Mouse (Mus musculus) ZHBTc4 (cell line): ENCODE data around the gene Ccndbp1.
"Not testable (repeated sequence)": the region's sequence is repeated elsewhere in the genome, so short reads cannot be mapped to it uniquely, and the experiment has no call there.

Experiments
- DNase-seq: peaks from one replicate; pipeline ENCODE4 v3.0.0-alpha.2; 2011; ENCODE audit warnings: low read depth, low spot score

Ccndbp1 gene

DNA sequence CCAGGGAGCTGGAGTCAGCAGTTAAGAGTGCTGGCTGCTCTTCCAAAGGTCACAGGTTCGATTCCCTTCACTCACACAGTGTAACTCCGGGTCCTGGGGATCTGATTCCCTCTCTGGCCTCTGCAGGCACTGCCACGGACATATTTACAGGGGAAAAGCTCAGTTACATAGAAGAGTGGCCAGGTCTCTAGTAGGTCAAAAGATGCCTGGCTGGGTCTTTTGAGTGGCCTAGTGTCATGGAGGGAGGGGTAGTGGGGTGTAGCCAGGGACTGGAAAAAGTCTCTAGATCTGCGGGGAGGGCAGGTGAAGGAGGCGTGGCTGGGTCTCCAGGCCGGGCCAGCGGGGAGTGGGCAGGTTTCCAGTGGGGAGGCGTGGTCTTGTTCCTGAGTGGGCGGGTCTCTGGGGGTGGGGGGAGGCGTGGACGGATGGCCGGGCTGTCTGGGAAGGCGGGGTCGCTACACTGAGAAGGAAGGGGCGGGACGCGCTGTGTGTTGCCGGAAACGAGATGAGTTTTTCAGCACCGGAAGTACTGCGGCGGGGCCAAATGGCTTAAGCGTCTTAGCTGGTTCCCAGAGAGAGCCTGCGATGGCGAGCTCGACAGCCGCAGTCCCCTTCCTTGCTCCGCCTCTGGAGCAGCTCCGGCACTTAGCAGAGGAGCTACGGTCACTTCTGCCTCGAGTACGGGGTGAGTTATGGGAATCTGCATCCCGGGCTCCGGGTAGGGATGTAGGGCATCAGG, at the start of gene Ccndbp1:
Gene Ccndbp1 (plus strand): TSS at position 479 of the 739 bp plus-strand sequence.
- peak; percentile 98 for DNase-seq

DNA sequence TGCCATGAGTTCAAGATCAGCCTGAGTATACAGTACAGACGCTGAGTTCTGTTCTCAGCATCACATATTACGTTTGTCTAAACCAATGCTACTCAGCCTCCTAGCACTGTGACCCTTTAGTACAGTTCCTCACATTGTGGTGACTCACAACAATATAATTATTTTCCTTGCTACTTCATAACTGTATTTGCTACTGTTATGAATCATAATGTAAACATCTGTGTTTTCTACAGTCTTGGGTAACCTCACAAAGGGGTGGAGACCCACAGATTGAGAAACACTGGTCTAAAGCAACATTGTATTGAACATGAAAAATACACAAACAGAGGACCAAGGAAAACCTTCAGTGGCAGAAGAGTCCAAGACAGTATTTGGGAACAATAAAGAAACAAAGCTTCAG, 48.8 kb upstream of the Ccndbp1 start:
- no peak for DNase-seq

- DNase-seq, result no peak
Measured at GRCm38 (mm10) chr2:120959827-120960226, 48.4 kb upstream of the Ccndbp1 start.

DNA sequence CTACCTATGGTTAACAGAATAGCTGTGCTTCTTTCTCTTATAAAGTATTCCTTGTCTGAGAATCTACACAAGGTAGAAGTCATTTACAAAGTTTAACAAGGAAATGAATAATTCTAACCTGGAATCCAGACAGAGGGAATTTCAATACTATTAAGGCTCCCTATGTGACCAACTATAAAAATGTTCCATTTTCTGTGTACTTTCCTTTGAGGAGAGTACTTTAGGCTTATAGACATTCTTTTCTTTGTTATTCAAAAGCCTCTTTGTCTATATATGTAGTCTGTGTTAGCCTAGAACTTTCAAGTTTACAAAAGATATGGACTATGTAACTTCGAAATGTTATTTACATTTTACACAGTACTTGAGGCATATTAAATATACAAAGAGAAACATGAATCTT, 47.9 kb upstream of the Ccndbp1 start:
- no peak for DNase-seq

DNA sequence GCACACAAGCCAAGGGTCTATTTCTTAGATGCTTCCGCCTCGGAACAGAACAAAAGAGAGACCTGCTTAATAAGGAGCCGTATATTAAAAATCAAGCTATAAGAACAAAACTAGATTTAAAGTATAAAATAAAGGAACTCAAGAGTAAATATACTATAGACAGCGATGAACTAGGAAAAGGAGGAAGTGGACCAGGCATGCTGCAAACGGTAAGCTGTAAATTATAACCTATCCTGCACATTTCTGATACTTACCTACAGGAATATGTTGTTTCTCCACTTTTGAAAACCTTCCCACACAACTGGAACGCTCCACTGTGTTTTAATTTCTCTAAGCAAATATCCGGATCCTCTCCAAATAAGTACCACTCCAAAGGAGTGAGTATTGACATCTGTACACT, 45.1 kb upstream of the Ccndbp1 start:
- no peak for DNase-seq

- no peak for DNase-seq
Measured at GRCm38 (mm10) chr2:120965486-120965885, 42.7 kb upstream of the Ccndbp1 start.

- no peak for DNase-seq
Measured at GRCm38 (mm10) chr2:120970045-120970539, 38.1 kb upstream of the Ccndbp1 start.

- DNase-seq, result peak; percentile 97
Measured at GRCm38 (mm10) chr2:120970559-120971080, 37.6 kb upstream of the Ccndbp1 start, which contains the start of gene Ubr1. TSS of gene Ubr1 (minus strand) at chr2:120970715.

GRCm38 (mm10) chr2:120971766-120972165, 36.4 kb upstream of the Ccndbp1 start:
- DNase-seq, result no peak

DNA sequence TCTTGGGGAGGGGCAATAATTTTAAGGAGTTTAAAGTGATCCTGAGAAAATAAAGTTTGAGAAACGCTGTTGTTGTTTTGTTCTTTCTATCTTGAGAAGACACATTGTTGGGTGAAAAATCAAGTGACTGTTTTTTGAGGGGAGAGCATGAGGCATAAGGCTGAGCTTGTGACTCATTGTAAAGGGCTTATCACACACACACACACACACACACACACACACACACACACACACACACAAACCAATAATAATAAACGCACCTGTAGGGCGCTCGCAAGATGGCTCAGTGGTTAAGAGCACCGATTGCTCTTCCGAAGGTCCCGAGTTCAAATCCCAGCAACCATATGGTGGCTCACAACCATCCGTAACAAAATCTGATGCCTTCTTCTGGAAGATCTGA, 35.9 kb upstream of the Ccndbp1 start:
- DNase-seq, result not testable (repeated sequence)

- peak; percentile 83 for DNase-seq
Measured at GRCm38 (mm10) chr2:120972964-120973363, 35.2 kb upstream of the Ccndbp1 start.

DNA sequence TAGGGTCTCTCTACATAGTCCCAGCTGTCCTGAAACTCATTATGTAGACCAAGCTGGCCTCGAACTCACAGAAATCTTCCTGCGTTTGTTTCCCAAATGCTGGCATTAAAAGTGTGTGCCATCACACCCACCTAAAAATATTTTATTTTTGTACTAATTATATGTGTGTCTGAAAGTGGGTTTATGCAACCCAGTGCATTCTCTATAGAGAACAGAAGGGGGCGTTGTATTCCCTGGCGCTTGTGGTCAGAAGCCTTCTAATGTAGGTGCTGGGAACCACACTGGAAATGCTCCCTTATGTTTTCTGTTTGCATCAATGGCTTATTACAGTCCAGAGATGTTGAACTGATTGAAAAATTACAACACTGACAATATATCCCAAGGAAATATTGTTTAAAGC, 31.9 kb upstream of the Ccndbp1 start:
- peak; percentile 61 for DNase-seq

- peak; percentile 59 for DNase-seq
Measured at GRCm38 (mm10) chr2:120976990-120977925, 30.9 kb upstream of the Ccndbp1 start, which contains the start of gene Tmem62. TSS of gene Tmem62 (plus strand) at chr2:120977017.

DNA sequence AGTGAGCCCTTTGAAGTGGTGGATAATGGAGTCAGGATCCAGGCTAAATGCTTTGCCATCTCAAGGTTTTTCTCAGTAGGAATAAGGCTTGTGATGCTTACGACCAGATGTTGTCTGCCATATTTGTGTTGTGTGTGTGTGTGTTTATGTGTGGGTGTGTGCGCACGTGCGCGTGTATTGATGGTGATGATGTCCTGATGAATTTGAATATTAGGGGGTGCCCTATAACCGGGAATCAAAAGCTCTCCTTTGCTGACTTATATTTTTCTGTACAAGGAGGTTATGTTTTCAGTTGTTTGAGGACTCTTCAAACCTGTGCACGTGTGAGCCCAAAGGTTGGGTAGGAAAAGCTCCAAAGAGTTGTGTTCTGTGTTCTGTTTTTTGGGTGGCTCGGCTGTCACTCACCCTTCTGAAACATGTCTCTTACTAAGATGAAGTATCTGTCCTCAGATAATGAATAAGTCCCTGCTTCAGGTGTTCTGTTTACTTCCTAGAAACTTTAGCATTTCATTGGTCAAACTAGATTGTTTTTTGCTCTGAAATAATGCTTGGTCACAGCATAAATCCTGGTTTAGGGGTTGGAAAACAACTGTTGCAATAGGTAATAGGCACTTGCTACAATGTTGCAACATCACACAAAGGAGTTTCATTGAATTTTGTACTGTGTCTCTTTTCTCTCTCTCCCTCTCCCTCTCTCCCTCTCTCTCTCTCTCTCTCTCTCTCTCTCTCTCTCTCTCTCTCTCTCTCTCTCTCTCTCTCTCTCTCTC, 30.1 kb upstream of the Ccndbp1 start:
- DNase-seq, result no peak

DNA sequence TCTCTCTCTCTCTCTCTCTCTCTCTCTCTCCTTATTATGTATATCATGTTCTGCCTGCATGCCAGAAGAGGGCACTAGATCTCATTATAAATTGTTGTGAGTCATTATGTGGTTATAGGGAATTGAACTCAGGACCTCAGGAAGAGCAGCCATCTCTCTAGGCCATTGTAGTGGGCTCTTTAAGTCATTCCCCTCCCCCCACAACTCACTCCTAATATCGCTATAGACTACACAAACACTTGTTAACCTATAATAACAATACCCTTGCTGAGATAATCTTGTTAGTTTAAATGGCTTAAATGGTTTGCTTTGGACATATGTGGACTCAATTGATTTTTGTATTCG, 29.5 kb upstream of the Ccndbp1 start:
- DNase-seq, result no peak

GRCm38 (mm10) chr2:120979819-120980218, 28.4 kb upstream of the Ccndbp1 start:
- peak; percentile 11 for DNase-seq

DNA sequence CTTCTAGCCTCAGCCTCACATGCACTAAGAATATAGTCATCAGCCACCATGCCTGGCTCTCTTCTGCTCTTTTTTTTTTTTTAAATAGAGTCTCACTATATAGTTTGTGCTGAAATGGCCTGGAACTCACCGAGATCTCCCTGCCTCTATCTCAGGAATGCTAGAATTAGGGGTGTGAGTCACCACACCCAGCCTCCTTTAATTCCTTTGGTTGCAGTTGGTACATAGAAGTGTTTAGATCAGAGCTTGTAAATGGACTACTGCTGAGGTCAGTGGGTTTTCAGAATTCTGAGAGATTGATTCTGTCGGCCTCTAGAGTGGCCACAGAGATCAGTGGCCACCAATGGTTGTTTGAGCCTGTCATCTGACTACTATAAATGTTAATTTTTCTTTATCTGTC, 27.3 kb upstream of the Ccndbp1 start:
- DNase-seq, result peak; percentile 43

DNA sequence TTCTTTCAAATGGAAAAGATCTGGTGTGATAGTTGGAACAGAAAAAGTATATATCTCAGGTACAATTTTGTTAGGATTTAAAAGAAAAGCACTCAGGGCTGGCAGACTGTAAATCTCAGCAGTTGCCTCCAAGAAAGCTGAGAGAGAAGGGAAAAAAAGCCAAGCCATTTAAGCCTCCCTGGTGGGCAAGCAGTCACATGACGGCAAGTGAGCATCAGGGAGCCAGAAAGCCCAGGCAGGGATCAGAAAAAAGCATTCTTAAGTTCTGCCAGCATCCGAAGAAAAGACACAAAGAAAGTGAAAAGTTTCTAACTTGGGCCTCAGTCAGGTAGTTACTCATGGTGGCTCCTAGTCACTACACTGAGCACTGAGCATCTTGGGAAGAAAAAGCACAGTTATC, 24.6 kb upstream of the Ccndbp1 start:
- DNase-seq, result no peak

DNA sequence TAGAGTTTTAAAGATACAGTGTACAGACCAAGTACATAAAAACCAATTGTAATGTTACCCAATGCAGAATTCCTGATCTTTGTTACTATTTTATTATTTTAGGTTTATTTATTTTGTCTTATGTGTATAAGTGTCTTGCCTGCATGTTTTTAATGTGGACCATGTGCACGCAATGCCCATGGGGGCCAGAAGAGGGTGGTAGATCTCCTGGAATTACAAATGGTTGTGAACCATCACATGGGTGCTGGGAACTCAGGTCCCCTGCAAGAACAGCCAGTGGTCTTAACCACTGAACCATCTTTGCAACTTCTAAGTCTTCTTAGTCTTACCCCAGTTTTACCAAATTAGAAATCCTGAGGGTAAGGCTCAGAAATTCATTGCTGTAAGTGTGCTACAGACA, 23.0 kb upstream of the Ccndbp1 start:
- DNase-seq, result peak; percentile 73

- DNase-seq, result peak; percentile 69
Measured at GRCm38 (mm10) chr2:120991196-120991595, 17.0 kb upstream of the Ccndbp1 start.

- DNase-seq, result not testable (repeated sequence)
Measured at GRCm38 (mm10) chr2:120996607-120997006, 11.6 kb upstream of the Ccndbp1 start.
